In genomic region chr12:104882533-104882932, GRCm38 (mm10) we compare ENCODE assay signal across 26 mouse cellular contexts. TPM values are rescaled to one million over a fixed set of nuclear protein-coding genes. Genes with fewer than 3 reads are reported as not detected.
A peak's percentile ranks its signal among the peaks of the same experiment; 100 is the strongest.
DNase-seq lines count a peak whose midpoint lies in the region; ATAC-seq and TF ChIP-seq lines count a peak whose summit lies in the region.
"Had no signal": no experiment of that assay in that cellular context is flagged by ENCODE, and none has a peak within 500 bp of the region (broad histone marks: within the 10 kb centered on the region; RNA-seq: fewer than 3 reads in every experiment).

No protein-coding gene starts in this region.

- no peaks in the 10 kb centered on the region for H3K79me2 ChIP-seq in liver, adult 2 months (ENCODE audit: control insufficient read depth, insufficient read depth, low read length)

- no peak for TF ChIP-seq CTCF in liver, adult 2 months (IDR thresholded peaks at IDR 0.05; ENCODE audit: low read depth, low read length)
- TF ChIP-seq CTCF in liver, postnatal 0 days (IDR thresholded peaks at IDR 0.05; ENCODE audit: low read depth): no peak
- TF ChIP-seq CTCF in intestine, postnatal 0 days (IDR thresholded peaks at IDR 0.05; ENCODE audit: low read depth): no peak

- no peak overlapping the region for H3K4me3 ChIP-seq in liver, adult 2 months (ENCODE audit: insufficient read depth, low read depth, low read length)
- H3K4me3 ChIP-seq in liver, postnatal 0 days (ENCODE audit: low read depth, low read length): no peak overlapping the region
- H3K4me3 ChIP-seq in intestine, embryonic 14.5 days (ENCODE audit: low read depth, low read length): no peak overlapping the region
- H3K4me3 ChIP-seq in intestine, postnatal 0 days (ENCODE audit: low read depth, low read length): no peak overlapping the region
- no peak overlapping the region for H3K4me3 ChIP-seq in stomach, embryonic 16.5 days (replicated peaks; ENCODE audit: low read length)
- H3K4me3 ChIP-seq: heart, adult 2 months; heart, embryonic 12.5 days; hindbrain, embryonic 15.5 days; limb, embryonic 13.5 days; liver, embryonic 12.5 days; midbrain, embryonic 12.5 days; myocyte; neural tube, embryonic 12.5 days had no signal

- WGBS in liver, adult 2 months: 51% methylated on average over 5 of the region's 5 CpGs
- 48% methylated on average over 5 of the region's 5 CpGs for WGBS in liver, postnatal 0 days (ENCODE audit: insufficient replicate concordance)
- WGBS in intestine, embryonic 14.5 days: 47% methylated on average over 5 of the region's 5 CpGs
- WGBS in intestine, postnatal 0 days: 32% methylated on average over 5 of the region's 5 CpGs
- 50% methylated on average over 5 of the region's 5 CpGs for WGBS in stomach, embryonic 16.5 days

- H3K9ac ChIP-seq in liver, adult 2 months (ENCODE audit: low read depth, low read length): no peak overlapping the region
- H3K9ac ChIP-seq in liver, postnatal 0 days (replicated peaks): no peak overlapping the region
- H3K9ac ChIP-seq in intestine, embryonic 14.5 days (ENCODE audit: low read length): no peak overlapping the region
- peak overlapping the region; percentile 34; the same call in 1 of the 2 replicates for H3K9ac ChIP-seq in intestine, postnatal 0 days (ENCODE audit: low read depth, low read length)
- H3K9ac ChIP-seq in stomach, embryonic 16.5 days (ENCODE audit: low read length): no peak overlapping the region
- H3K9ac ChIP-seq: heart, embryonic 12.5 days; hindbrain, embryonic 15.5 days; limb, embryonic 13.5 days; liver, embryonic 12.5 days; midbrain, embryonic 12.5 days; neural tube, embryonic 12.5 days had no signal

- no peak overlapping the region for H3K27ac ChIP-seq in liver, adult 2 months (replicated peaks; ENCODE audit: insufficient read depth, low read depth, low read length)
- no peak overlapping the region for H3K27ac ChIP-seq in liver, postnatal 0 days (ENCODE audit: low read depth)
- 0 out of 2 replicates have a peak overlapping the region, but pooled peaks have one; percentile 54 for H3K27ac ChIP-seq in intestine, embryonic 14.5 days (ENCODE audit: low read depth)
- H3K27ac ChIP-seq in intestine, postnatal 0 days (ENCODE audit: low read depth, low read length): peak overlapping the region; percentile 97
- peak overlapping the region; percentile 81 for H3K27ac ChIP-seq in stomach, embryonic 16.5 days (ENCODE audit: low read length)
- H3K27ac ChIP-seq: heart, adult 2 months; hindbrain, embryonic 15.5 days; limb, embryonic 13.5 days; liver, embryonic 12.5 days; midbrain, embryonic 12.5 days; neural tube, embryonic 12.5 days had no signal

- no peaks in the 10 kb centered on the region for H3K9me3 ChIP-seq in liver, postnatal 0 days (ENCODE audit: low read length)
- H3K9me3 ChIP-seq in intestine, embryonic 14.5 days (ENCODE audit: control insufficient read depth, low read length): no peaks in the 10 kb centered on the region
- no peaks in the 10 kb centered on the region for H3K9me3 ChIP-seq in intestine, postnatal 0 days (ENCODE audit: control insufficient read depth)
- H3K9me3 ChIP-seq in stomach, embryonic 16.5 days (replicated peaks; ENCODE audit: control insufficient read depth, low read length): no peaks in the 10 kb centered on the region
- H3K9me3 ChIP-seq: hindbrain, embryonic 15.5 days; limb, embryonic 13.5 days; liver, embryonic 12.5 days had no signal

- TF ChIP-seq EP300 in liver, postnatal 0 days (IDR thresholded peaks at IDR 0.05; ENCODE audit: low read depth): no peak

- no peaks in the 10 kb centered on the region for H3K36me3 ChIP-seq in liver, adult 2 months (ENCODE audit: control insufficient read depth, insufficient read depth, low read length)
- no peaks in the 10 kb centered on the region for H3K36me3 ChIP-seq in liver, postnatal 0 days (replicated peaks; ENCODE audit: insufficient read depth, low read length)
- no peaks in the 10 kb centered on the region for H3K36me3 ChIP-seq in intestine, embryonic 14.5 days (ENCODE audit: control insufficient read depth, insufficient read depth, low read length)
- no peaks in the 10 kb centered on the region for H3K36me3 ChIP-seq in intestine, postnatal 0 days (ENCODE audit: control insufficient read depth, insufficient read depth)
- no peaks in the 10 kb centered on the region for H3K36me3 ChIP-seq in stomach, embryonic 16.5 days (ENCODE audit: control insufficient read depth, insufficient read depth, low read length)
- H3K36me3 ChIP-seq: heart, embryonic 12.5 days; hindbrain, embryonic 15.5 days; limb, embryonic 13.5 days; liver, embryonic 12.5 days; midbrain, embryonic 12.5 days; neural tube, embryonic 12.5 days had no signal

- no peaks in the 10 kb centered on the region for H3K27me3 ChIP-seq in liver, adult 2 months (ENCODE audit: control insufficient read depth, insufficient read depth, low read length)
- no peaks in the 10 kb centered on the region for H3K27me3 ChIP-seq in liver, postnatal 0 days (ENCODE audit: insufficient read depth, low read length)
- H3K27me3 ChIP-seq in intestine, embryonic 14.5 days (replicated peaks; ENCODE audit: control insufficient read depth, insufficient read depth, low read length): no peaks in the 10 kb centered on the region
- no peaks in the 10 kb centered on the region for H3K27me3 ChIP-seq in intestine, postnatal 0 days (replicated peaks; ENCODE audit: control insufficient read depth, insufficient read depth, low read length)
- no peaks in the 10 kb centered on the region for H3K27me3 ChIP-seq in stomach, embryonic 16.5 days (ENCODE audit: control insufficient read depth, insufficient read depth, low read length)
- H3K27me3 ChIP-seq: heart, embryonic 12.5 days; hindbrain, embryonic 15.5 days; limb, embryonic 13.5 days; liver, embryonic 12.5 days; neural tube, embryonic 12.5 days had no signal

- peaks cover 5% of the 10 kb centered on the region; the same call in 1 of the 2 replicates for H3K4me1 ChIP-seq in liver, adult 2 months (ENCODE audit: control insufficient read depth, insufficient read depth, low read length)
- no peaks in the 10 kb centered on the region for H3K4me1 ChIP-seq in liver, postnatal 0 days (ENCODE audit: insufficient read depth)
- H3K4me1 ChIP-seq in intestine, embryonic 14.5 days (replicated peaks; ENCODE audit: control insufficient read depth, insufficient read depth, low read length): 0 out of 2 replicates have a peak, but pooled peaks cover 5% of the 10 kb centered on the region
- peaks cover 6% of the 10 kb centered on the region; the same call in 1 of the 2 replicates for H3K4me1 ChIP-seq in intestine, postnatal 0 days (replicated peaks; ENCODE audit: control insufficient read depth, insufficient read depth, low read length)
- H3K4me1 ChIP-seq in stomach, embryonic 16.5 days (ENCODE audit: control insufficient read depth, insufficient read depth, low read length): 0 out of 2 replicates have a peak, but pooled peaks cover 4% of the 10 kb centered on the region
- H3K4me1 ChIP-seq: heart, embryonic 12.5 days; hindbrain, embryonic 15.5 days; limb, embryonic 13.5 days; liver, embryonic 12.5 days; neural tube, embryonic 12.5 days had no signal

- no peak for ATAC-seq in liver, postnatal 0 days
- ATAC-seq in intestine, embryonic 14.5 days (replicated peaks; ENCODE audit: low FRiP score, low TSS enrichment, low read depth): 0 out of 2 replicates have a peak, but pooled peaks have one; percentile 48
- peak; percentile 81 for ATAC-seq in intestine, postnatal 0 days
- ATAC-seq in stomach, embryonic 16.5 days (ENCODE audit: insufficient read depth, low FRiP score): peak; percentile 76
- ATAC-seq: activated CD4-positive, CD25-positive, alpha-beta regulatory T cell, adult 4 months; forebrain, embryonic 16.5 days; inflammation-experienced regulatory T-cells, adult 6 months; liver, embryonic 12.5 days had no signal

- peak; percentile 37 for DNase-seq in liver, adult 2 months (ENCODE audit: extremely low read depth, low read depth, low spot score)
- DNase-seq in liver, postnatal 0 days: no peak
- no peak for DNase-seq in intestine, embryonic 14.5 days (ENCODE audit: low spot score)
- DNase-seq in frontal cortex, postnatal 25 days (ENCODE audit: low spot score in 2 of 2): no peak
- no peak for DNase-seq in heart, postnatal 25 days (ENCODE audit: low spot score)
- DNase-seq: adrenal gland, adult 8-10 months; B cell, adult 2 months; cerebellum, adult 2 months; cerebellum, postnatal 25 days; heart, adult 2 months; lung, postnatal 14 days; right cerebral cortex, postnatal 4 days; thymus, postnatal 4 days had no signal

- H3K4me2 ChIP-seq in liver, postnatal 0 days (ENCODE audit: low read depth, low read length): no peak overlapping the region
- no peak overlapping the region for H3K4me2 ChIP-seq in intestine, embryonic 14.5 days (ENCODE audit: low read length)
- H3K4me2 ChIP-seq in intestine, postnatal 0 days (replicated peaks; ENCODE audit: low read depth): peak overlapping the region; percentile 30; the same call in 1 of the 2 replicates
- no peak overlapping the region for H3K4me2 ChIP-seq in stomach, embryonic 16.5 days (ENCODE audit: low read depth, low read length)
- H3K4me2 ChIP-seq: heart, embryonic 12.5 days; hindbrain, embryonic 15.5 days; limb, embryonic 13.5 days; liver, embryonic 12.5 days; midbrain, embryonic 12.5 days; neural tube, embryonic 12.5 days had no signal

- TF ChIP-seq POLR2A in liver, adult 2 months (IDR thresholded peaks at IDR 0.05; ENCODE audit: extremely low read depth, insufficient read depth, low read length): no peak

- intact Hi-C loops in heart, postnatal 25 days (cut with DNase I): no loop called here

RNA-seq across cellular contexts. Expression of gene Clmn, which starts 17.7 kb away (rescaled TPM):
- 20.4 and 22.4 TPM in 2 replicates for total RNA-seq in liver, adult 2 months (2014; rRNA removed)
- polyA plus RNA-seq in liver, adult 2 months (2012; rRNA removed): 12.1 and 13.7 TPM in 2 replicates
- polyA plus RNA-seq in liver, postnatal 0 days (2015; fragmentation: Nextera tagmentation; extraction: Ambion mirVana): 1.9 and 2.5 TPM in 2 replicates
- 3.4 and 4.0 TPM in 2 replicates for polyA plus RNA-seq in intestine, embryonic 14.5 days (2014; fragmentation: Nextera tagmentation; extraction: Ambion mirVana)
- polyA plus RNA-seq in intestine, postnatal 0 days (2015; fragmentation: Nextera tagmentation; extraction: Ambion mirVana): 8.8 and 9.3 TPM in 2 replicates
- 2.3 and 2.5 TPM in 2 replicates for polyA plus RNA-seq in stomach, embryonic 16.5 days (2015; fragmentation: Nextera tagmentation; extraction: Ambion mirVana)
- 1 to 10 TPM; 2.8 to 3.5 TPM for total RNA-seq in heart, postnatal 25 days (2021)
- total RNA-seq: CH12.LX had no signal

Comparison
In these comparisons a context has a peak if more than half of its experiments do, and no peak if none do; other contexts are left out.
1. H3K27ac ChIP-seq: peak in intestine, embryonic 14.5 days (single experiment), intestine, postnatal 0 days (single experiment) and stomach, embryonic 16.5 days (single experiment); none in liver, adult 2 months (single experiment) and liver, postnatal 0 days (single experiment).